Mouse (Mus musculus) cerebellum, adult 11 months (tissue): ENCODE data around the gene Tmem131.

Experiments used
- DNase-seq: peaks from one replicate; pipeline ENCODE4 v3.0.0; 2022

Tmem131 gene

GRCm38 (mm10) chr1:36768786-36769185 is 174.7 kb downstream of the Tmem131 start:
- no peak for DNase-seq

- DNase-seq = no peak
Measured at GRCm38 (mm10) chr1:36767321-36767720, 176.1 kb downstream of the Tmem131 start.

- no peak for DNase-seq
Measured at GRCm38 (mm10) chr1:36766431-36767205, 176.8 kb downstream of the Tmem131 start.

- no peak for DNase-seq
Measured at GRCm38 (mm10) chr1:36761568-36761967, 181.9 kb downstream of the Tmem131 start, which contains the start of gene Zap70. Gene Zap70 (plus strand): TSS chr1:36761798.

- DNase-seq = no peak
Measured at GRCm38 (mm10) chr1:36761061-36761460, 182.4 kb downstream of the Tmem131 start.

- DNase-seq = no peak
Measured at GRCm38 (mm10) chr1:36760401-36760800, 183.1 kb downstream of the Tmem131 start.

GRCm38 (mm10) chr1:36759076-36759475 is 184.4 kb downstream of the Tmem131 start:
- DNase-seq = no peak

- no peak for DNase-seq
Measured at GRCm38 (mm10) chr1:36758553-36758952, 184.9 kb downstream of the Tmem131 start.

GRCm38 (mm10) chr1:36753932-36754675 is 189.4 kb downstream of the Tmem131 start:
- no peak for DNase-seq

GRCm38 (mm10) chr1:36746452-36746851 is 197.0 kb downstream of the Tmem131 start:
- DNase-seq = peak; percentile 12

- DNase-seq = no peak
Measured at GRCm38 (mm10) chr1:36745661-36746060, 197.8 kb downstream of the Tmem131 start.

GRCm38 (mm10) chr1:36744268-36744944 is 199.1 kb downstream of the Tmem131 start:
- peak; percentile 73 for DNase-seq

- no peak for DNase-seq
Measured at GRCm38 (mm10) chr1:36743046-36743445, 200.4 kb downstream of the Tmem131 start.
